Mouse (Mus musculus) bone marrow, adult 2 months (tissue): ENCODE results near the gene Rims1.

Experiments
- CTCF ChIP-seq: fragments of 200-500 bp; IDR thresholded peaks from 2 replicates; pipeline ENCODE4 v1.5.1; 2011; ENCODE audit warnings: low read length, control low read depth; ENCODE audit not compliant: control insufficient read depth, insufficient read depth
- POLR2A ChIP-seq: fragments of 200-500 bp; IDR thresholded peaks from 2 replicates; pipeline ENCODE4 v1.6.1; 2011; ENCODE audit warnings: low read depth, mild to moderate bottlenecking, control low read depth, low read length, borderline replicate concordance; ENCODE audit not compliant: control insufficient read depth

GRCm38 (mm10) chr1:22694514-22694913 is 111.3 kb downstream of the Rims1 start:
- TF ChIP-seq POLR2A (no peak), CTCF (no peak)
